Mouse (Mus musculus): ENCODE measurements around the gene Rab27a. TPM values are rescaled to one million over a fixed set of nuclear protein-coding genes. Genes with fewer than 3 reads are reported as not detected.

Rab27a gene
- total and polyA plus RNA-seq, 3 experiments: 14.8 to 25.6 (median 20.0) TPM

DNA sequence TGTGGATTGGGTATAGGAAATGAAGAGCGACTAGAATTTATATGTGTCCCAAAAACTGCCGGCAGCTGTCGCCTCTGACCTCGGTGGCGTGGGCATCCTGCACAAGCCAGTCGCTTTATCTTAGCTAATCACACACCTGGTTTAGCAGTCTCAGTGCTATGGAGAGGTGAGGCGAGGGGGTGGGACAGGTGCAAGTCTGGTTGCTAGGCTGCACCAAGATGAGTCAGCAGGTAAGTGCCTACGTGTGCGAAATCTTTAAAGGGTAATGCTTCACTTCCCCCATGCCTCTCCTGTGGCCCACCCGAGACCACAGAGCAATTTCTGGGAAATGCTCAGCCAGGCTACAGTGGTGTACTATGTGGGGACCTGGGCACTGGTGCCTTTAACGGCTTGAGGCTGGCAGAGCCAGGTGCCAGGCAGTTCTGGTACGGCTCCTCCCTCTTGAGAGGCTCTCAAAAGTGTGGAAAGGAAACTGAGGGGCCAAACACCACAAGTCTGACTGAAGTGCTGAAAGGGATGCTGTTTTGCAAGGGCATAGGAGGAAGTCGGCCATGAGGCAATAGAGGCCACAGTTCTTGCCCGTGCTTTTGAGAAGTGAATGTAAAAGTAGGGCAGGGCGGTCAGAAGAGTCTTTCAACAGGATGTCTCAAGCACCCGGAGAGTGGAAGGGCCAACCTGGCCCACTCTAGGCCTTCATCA lies 44.7 kb downstream of the Rab27a start:
- H3K9ac ChIP-seq (ENCODE audit: insufficient read depth, low read depth): no peak overlapping the region
- TF ChIP-seq E2F4 (IDR thresholded peaks at IDR 0.05; ENCODE audit: insufficient replicate concordance, low read depth, low read length): no peak
- no peak for TF ChIP-seq RCOR1 (conservative IDR thresholded peaks at IDR 0.05; ENCODE audit: low read depth, low read length)
- 0 out of 2 replicates have a peak, but pooled peaks have one; percentile 29 for TF ChIP-seq MAFK (IDR thresholded peaks at IDR 0.05; ENCODE audit: insufficient replicate concordance, low read length)
- no peak overlapping the region for H3K27ac ChIP-seq (ENCODE audit: insufficient read depth, low read depth)
- in situ Hi-C loops (cut with MboI; ENCODE audit: low pct_ligation_motif_present, low pct_unique_long_range_greater_than_20kb, low sequenced_read_pairs) (loop anchor here (25.0 kb wide), 1 partner anchor 327 kb away; no protein-coding TSS in a partner anchor), dilution Hi-C loops (cut with MboI; ENCODE audit: extremely low pct_ligation_motif_present, extremely low pct_unique_long_range_greater_than_20kb, low sequenced_read_pairs) (no loop called here)
- no peaks in the 10 kb centered on the region for H3K9me3 ChIP-seq (replicated peaks; ENCODE audit: low read length)
- peaks cover 12 to 31% of the 10 kb centered on the region in 2 experiments for H3K36me3 ChIP-seq (replicated peaks in 1 of 2; ENCODE audit: control insufficient read depth in 1 of 2, insufficient read depth in 1 of 2, low read length in 1 of 2)
- H3K27me3 ChIP-seq (replicated peaks): no peaks in the 10 kb centered on the region
- H3K4me3 ChIP-seq (replicated peaks in 1 of 3; ENCODE audit: low read depth in 2 of 3, low read length in 2 of 3, poor library complexity in 1 of 3): no peak overlapping the region
- DNase-seq (ENCODE audit: extremely low read depth): peak; percentile 53
- H3K79me2 ChIP-seq (replicated peaks; ENCODE audit: control insufficient read depth, extremely low read depth, insufficient read depth, poor library complexity, severe bottlenecking): no peaks in the 10 kb centered on the region
- H3K4me2 ChIP-seq (ENCODE audit: insufficient read depth, low read depth, poor library complexity, severe bottlenecking): no peak overlapping the region
- H3K4me1 ChIP-seq (ENCODE audit: control insufficient read depth in 1 of 2, insufficient read depth in 2 of 2): peaks cover 2 to 61% of the 10 kb centered on the region in 2 experiments; a peak in 2 of 4 replicates

GRCm38 (mm10) chr9:73090121-73090520 lies 45.5 kb downstream of the Rab27a start:
- Histone ChIP-seq H3K27me3 (replicated peaks) (no peaks in the 10 kb centered on the region), H3K27ac (ENCODE audit: insufficient read depth, low read depth) (no peak overlapping the region), H3K4me3 (replicated peaks in 1 of 3; ENCODE audit: low read depth in 2 of 3, low read length in 2 of 3, poor library complexity in 1 of 3) (no peak overlapping the region), H3K9ac (ENCODE audit: insufficient read depth, low read depth) (no peak overlapping the region), H3K79me2 (replicated peaks; ENCODE audit: control insufficient read depth, extremely low read depth, insufficient read depth, poor library complexity, severe bottlenecking) (no peaks in the 10 kb centered on the region), H3K4me1 (ENCODE audit: control insufficient read depth in 1 of 2, insufficient read depth in 2 of 2) (peaks cover 2 to 54% of the 10 kb centered on the region in 2 experiments; a peak in 2 of 4 replicates), H3K4me2 (ENCODE audit: insufficient read depth, low read depth, poor library complexity, severe bottlenecking) (no peak overlapping the region), H3K36me3 (replicated peaks in 1 of 2; ENCODE audit: control insufficient read depth in 1 of 2, insufficient read depth in 1 of 2, low read length in 1 of 2) (peaks cover 8 to 32% of the 10 kb centered on the region in 2 experiments), H3K9me3 (replicated peaks; ENCODE audit: low read length) (no peaks in the 10 kb centered on the region)
- in situ Hi-C loops (cut with MboI; ENCODE audit: low pct_ligation_motif_present, low pct_unique_long_range_greater_than_20kb, low sequenced_read_pairs): loop anchor here (5.0 to 25.0 kb wide), 3 partner anchors 48 to 328 kb away; partner anchors contain the start of genes Pigb and Rab27a
- no peak for DNase-seq (ENCODE audit: extremely low read depth)
- dilution Hi-C loops (cut with MboI; ENCODE audit: extremely low pct_ligation_motif_present, extremely low pct_unique_long_range_greater_than_20kb, low sequenced_read_pairs): no loop called here
- TF ChIP-seq SMC3 (IDR thresholded peaks at IDR 0.05; ENCODE audit: low read depth, low read length) (peak; percentile 6; the same call in 1 of the 2 replicates), MEF2A (IDR thresholded peaks at IDR 0.05; ENCODE audit: borderline replicate concordance, low read depth, low read length) (no peak)

DNA sequence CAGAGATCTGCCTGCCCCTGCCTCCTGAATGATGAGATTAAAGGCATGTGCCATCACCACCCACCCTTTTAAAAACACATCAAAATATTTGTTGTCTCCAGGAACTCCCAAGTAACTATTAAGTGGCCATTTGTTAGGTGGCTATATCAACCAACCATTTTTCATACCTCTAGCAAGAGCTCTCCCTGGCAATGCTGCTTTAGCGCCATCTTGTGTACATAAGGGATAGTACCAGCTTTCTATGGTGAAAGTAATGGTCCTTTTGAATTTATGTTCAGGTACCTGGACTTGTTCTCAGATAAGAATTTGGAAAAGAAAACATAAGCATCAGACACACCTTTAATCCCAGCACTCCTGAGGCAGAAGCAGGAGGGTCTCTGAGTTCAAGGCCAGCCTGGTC lies 47.1 kb downstream of the Rab27a start:
- peak; percentile 71 for DNase-seq (ENCODE audit: extremely low read depth)
- TF ChIP-seq ZKSCAN1 (IDR thresholded peaks at IDR 0.05; ENCODE audit: borderline replicate concordance, low read depth, low read length): no peak
- TF ChIP-seq JUN (IDR thresholded peaks at IDR 0.05; ENCODE audit: insufficient read depth, low read depth, low read length): no peak
- 0 out of 2 replicates have a peak, but pooled peaks have one; percentile 40 for TF ChIP-seq E2F4 (IDR thresholded peaks at IDR 0.05; ENCODE audit: insufficient replicate concordance, low read depth, low read length)
- no peak for TF ChIP-seq POLR2A (IDR thresholded peaks at IDR 0.05; ENCODE audit: low read depth, low read length)
- TF ChIP-seq GABPA (IDR thresholded peaks at IDR 0.05; ENCODE audit: insufficient replicate concordance, low read depth, low read length): no peak
- no peak for TF ChIP-seq CHD2 (IDR thresholded peaks at IDR 0.05; ENCODE audit: low read length)
- no peak for TF ChIP-seq USF1 (IDR thresholded peaks at IDR 0.05; ENCODE audit: low read depth, low read length)
- TF ChIP-seq ETS1 (conservative IDR thresholded peaks at IDR 0.05; ENCODE audit: low read depth, low read length): no peak
- peak; percentile 75 for TF ChIP-seq ZC3H11A (IDR thresholded peaks at IDR 0.05; ENCODE audit: low read depth, low read length)
- TF ChIP-seq SIN3A (IDR thresholded peaks at IDR 0.05; ENCODE audit: low read length): peak; percentile 59; the same call in 1 of the 2 replicates
- no peak for TF ChIP-seq USF2 (conservative IDR thresholded peaks at IDR 0.05; ENCODE audit: low read depth, low read length)
- 0 out of 2 replicates have a peak, but pooled peaks have one; percentile 21 for TF ChIP-seq BHLHE40 (IDR thresholded peaks at IDR 0.05; ENCODE audit: low read depth, low read length)
- TF ChIP-seq NRF1 (IDR thresholded peaks at IDR 0.05; ENCODE audit: low read depth, low read length): 0 out of 2 replicates have a peak, but pooled peaks have one; percentile 20
- no peak for TF ChIP-seq ZMIZ1 (IDR thresholded peaks at IDR 0.05; ENCODE audit: low read depth, low read length)
- no peak for TF ChIP-seq CHD1 (IDR thresholded peaks at IDR 0.05; ENCODE audit: low read depth, low read length)
- peak; percentile 54; the same call in 1 of the 2 replicates for TF ChIP-seq JUND (conservative IDR thresholded peaks at IDR 0.05; ENCODE audit: low read depth, low read length)
- 0 out of 2 replicates have a peak, but pooled peaks have one; percentile 21 for TF ChIP-seq MEF2A (IDR thresholded peaks at IDR 0.05; ENCODE audit: borderline replicate concordance, low read depth, low read length)
- no peak for TF ChIP-seq KAT2A (IDR thresholded peaks at IDR 0.05; ENCODE audit: insufficient replicate concordance, low read length)
- no peak for TF ChIP-seq EP300 (IDR thresholded peaks at IDR 0.05; ENCODE audit: low read length)

More for the DNA sequence above, 47.1 kb downstream of the Rab27a start:
- H3K4me3 ChIP-seq (replicated peaks in 1 of 3; ENCODE audit: low read depth in 2 of 3, low read length in 2 of 3, poor library complexity in 1 of 3): no peak overlapping the region
- peaks cover 4 to 37% of the 10 kb centered on the region in 2 experiments for H3K36me3 ChIP-seq (replicated peaks in 1 of 2; ENCODE audit: control insufficient read depth in 1 of 2, insufficient read depth in 1 of 2, low read length in 1 of 2)
- no peak overlapping the region for H3K9ac ChIP-seq (ENCODE audit: insufficient read depth, low read depth)
- H3K27me3 ChIP-seq (replicated peaks): no peaks in the 10 kb centered on the region
- in situ Hi-C loops (cut with MboI; ENCODE audit: low pct_ligation_motif_present, low pct_unique_long_range_greater_than_20kb, low sequenced_read_pairs) (loop anchor here (5.0 to 25.0 kb wide), 3 partner anchors 49 to 329 kb away; partner anchors contain the start of genes Pigb and Rab27a), dilution Hi-C loops (cut with MboI; ENCODE audit: extremely low pct_ligation_motif_present, extremely low pct_unique_long_range_greater_than_20kb, low sequenced_read_pairs) (no loop called here)
- no peaks in the 10 kb centered on the region for H3K79me2 ChIP-seq (replicated peaks; ENCODE audit: control insufficient read depth, extremely low read depth, insufficient read depth, poor library complexity, severe bottlenecking)
- H3K27ac ChIP-seq (ENCODE audit: insufficient read depth, low read depth): no peak overlapping the region
- H3K4me2 ChIP-seq (ENCODE audit: insufficient read depth, low read depth, poor library complexity, severe bottlenecking): no peak overlapping the region
- no peaks in the 10 kb centered on the region for H3K9me3 ChIP-seq (replicated peaks; ENCODE audit: low read length)
- H3K4me1 ChIP-seq (ENCODE audit: control insufficient read depth in 1 of 2, insufficient read depth in 2 of 2): peaks cover 0 to 37% of the 10 kb centered on the region in 2 experiments; a peak in 2 of 4 replicates

All from CH12.LX (cell line).